Mouse (Mus musculus) midbrain, postnatal 0 days (tissue): ENCODE measurements around the gene Slc28a1. TPM values are rescaled to one million over a fixed set of nuclear protein-coding genes. Genes with fewer than 3 reads are reported as not detected.
"Not testable (repeated sequence)": the region's sequence is repeated elsewhere in the genome, so short reads cannot be mapped to it uniquely, and the experiment has no call there.

Source experiments
- ATAC-seq: fragments of 200-750 bp; cut with Nextera tagmentation; 2 replicates; pipeline ENCODE4 v1.8.0; 2017; ENCODE audit warnings: moderate number of reproducible peaks, mild to moderate bottlenecking, moderate TSS enrichment, moderate library complexity; ENCODE audit not compliant: low FRiP score
- DNase-seq: peaks from one replicate; pipeline ENCODE4 v3.0.0-alpha.2; 2015; ENCODE audit warnings: low spot score
- H3K27ac ChIP-seq: fragments of 300-500 bp; sonication (generic); 2 replicates; pipeline ENCODE4 v1.5.1; 2014; ENCODE audit warnings: low read depth, mild to moderate bottlenecking, low read length, mixed read lengths
- H3K27me3 ChIP-seq: fragments of 300-500 bp; sonication (generic); 2 replicates; pipeline ENCODE4 v1.6.1; 2014; ENCODE audit warnings: low read length, control low read depth, mixed read lengths; ENCODE audit not compliant: insufficient read depth
- H3K36me3 ChIP-seq: fragments of 300-500 bp; sonication (generic); 2 replicates; pipeline ENCODE4 v1.6.1; 2014; ENCODE audit warnings: low read length, control low read depth, mixed read lengths; ENCODE audit not compliant: insufficient read depth
- H3K4me1 ChIP-seq: fragments of 300-500 bp; sonication (generic); 2 replicates; pipeline ENCODE4 v1.6.1; 2014; ENCODE audit warnings: mild to moderate bottlenecking, control low read depth, antibody characterized with exemption, low read length, mixed read lengths; ENCODE audit not compliant: insufficient read depth
- H3K4me2 ChIP-seq: fragments of 300-500 bp; sonication (generic); 2 replicates; pipeline ENCODE4 v1.6.1; 2014; ENCODE audit warnings: low read depth, mild to moderate bottlenecking, low read length, mixed read lengths; ENCODE audit not compliant: poor library complexity, severe bottlenecking
- H3K4me3 ChIP-seq: fragments of 300-500 bp; sonication (generic); 2 replicates; pipeline ENCODE4 v1.5.1; 2014; ENCODE audit warnings: low read depth, mild to moderate bottlenecking, low read length, moderate library complexity
- H3K9ac ChIP-seq: fragments of 300-500 bp; sonication (generic); replicated peaks from 2 replicates; pipeline ENCODE4 v1.6.1; 2014; ENCODE audit warnings: mild to moderate bottlenecking, low read length, moderate library complexity, mixed read lengths; ENCODE audit not compliant: poor library complexity, severe bottlenecking
- H3K9me3 ChIP-seq: fragments of 300-500 bp; sonication (generic); 2 replicates; pipeline ENCODE4 v1.6.1; 2016; ENCODE audit warnings: low read length, control low read depth
- CTCF ChIP-seq: IDR thresholded peaks from 2 replicates; pipeline ENCODE4 v1.5.1; 2016; ENCODE audit warnings: antibody characterized with exemption, mild to moderate bottlenecking
- WGBS: fragments of 180-500 bp; shearing (Covaris S2); extraction: QIAGEN DNeasy Blood & Tissue Kit; methylation state at CpG from one replicate; pipeline ENCODE4 v1.1.7; 2014; 5-methylcytosine and 5-hydroxymethylcytosine counted together
- polyA plus RNA-seq: library from polyadenylated mRNA; unstranded; fragments of >200 nt; fragmentation: Nextera tagmentation; extraction: Ambion mirVana; gene quantifications from 2 replicates; pipeline ENCODE4 v1.2.1, GENCODE M21; 2015
- total RNA-seq: library from RNA; depleted of rRNA; stranded (reverse); fragments of >200 nt; gene quantifications from 2 replicates; pipeline ENCODE4 v1.2.3, GENCODE M21; 2014

Slc28a1 gene
- total and polyA plus RNA-seq, 2 experiments from 2014 or later, result 0.10 to 0.33 TPM

GRCm38 (mm10) chr7:81202389-81202788 is 87.8 kb downstream of the Slc28a1 start:
- 60% methylated on average over 5 of the region's 5 CpGs for WGBS
- Histone ChIP-seq H3K27ac (no peak overlapping the region), H3K27me3 (no peaks in the 10 kb centered on the region), H3K4me2 (no peak overlapping the region), H3K4me1 (no peaks in the 10 kb centered on the region), H3K36me3 (no peaks in the 10 kb centered on the region), H3K9me3 (no peaks in the 10 kb centered on the region), H3K4me3 (no peak overlapping the region), H3K9ac (no peak overlapping the region)
- no peak for TF ChIP-seq CTCF
- DNase-seq (no peak), ATAC-seq (no peak)

- 96% methylated on average over 10 of the region's 10 CpGs for WGBS
- not testable (repeated sequence) for H3K4me3 ChIP-seq, H3K9ac ChIP-seq, ATAC-seq, H3K27me3 ChIP-seq, H3K4me2 ChIP-seq, H3K27ac ChIP-seq, H3K36me3 ChIP-seq, H3K9me3 ChIP-seq, DNase-seq, H3K4me1 ChIP-seq
Observed at GRCm38 (mm10) chr7:81203576-81203975, 89.0 kb downstream of the Slc28a1 start.

GRCm38 (mm10) chr7:81208944-81209343 is 94.3 kb downstream of the Slc28a1 start:
- Histone ChIP-seq H3K4me1 (no peaks in the 10 kb centered on the region), H3K27me3 (peaks cover 26% of the 10 kb centered on the region), H3K4me2 (no peak overlapping the region), H3K9ac (no peak overlapping the region), H3K36me3 (no peaks in the 10 kb centered on the region), H3K9me3 (no peaks in the 10 kb centered on the region), H3K4me3 (no peak overlapping the region), H3K27ac (no peak overlapping the region)
- peak; percentile 67 for TF ChIP-seq CTCF
- WGBS, result 20% methylated on average over 6 of the region's 6 CpGs
- ATAC-seq (no peak), DNase-seq (no peak)

GRCm38 (mm10) chr7:81209979-81210685 is 95.5 kb downstream of the Slc28a1 start:
- no peak overlapping the region for H3K9ac ChIP-seq
- H3K9me3 ChIP-seq, result no peaks in the 10 kb centered on the region
- H3K27me3 ChIP-seq, result peaks cover 35% of the 10 kb centered on the region
- no peak for DNase-seq
- TF ChIP-seq CTCF, result no peak
- H3K4me2 ChIP-seq, result no peak overlapping the region
- H3K36me3 ChIP-seq, result no peaks in the 10 kb centered on the region
- no peak overlapping the region for H3K27ac ChIP-seq
- H3K4me3 ChIP-seq, result no peak overlapping the region
- 38% methylated on average over 12 of the region's 12 CpGs for WGBS
- ATAC-seq, result no peak
- H3K4me1 ChIP-seq, result no peaks in the 10 kb centered on the region

- no peak for TF ChIP-seq CTCF
- Histone ChIP-seq H3K4me1 (no peaks in the 10 kb centered on the region), H3K9me3 (no peaks in the 10 kb centered on the region), H3K4me3 (peak overlapping the region; percentile 47; the same call in 1 of the 2 replicates), H3K9ac (no peak overlapping the region), H3K27ac (no peak overlapping the region), H3K27me3 (peaks cover 38% of the 10 kb centered on the region), H3K4me2 (no peak overlapping the region), H3K36me3 (no peaks in the 10 kb centered on the region)
- 7% methylated on average over 8 of the region's 8 CpGs for WGBS
- ATAC-seq, result no peak
- DNase-seq, result no peak
Observed at GRCm38 (mm10) chr7:81211760-81212159, 97.2 kb downstream of the Slc28a1 start.

- Histone ChIP-seq H3K27me3 (peaks cover 38% of the 10 kb centered on the region), H3K4me1 (no peaks in the 10 kb centered on the region), H3K36me3 (no peaks in the 10 kb centered on the region), H3K9ac (no peak overlapping the region), H3K9me3 (no peaks in the 10 kb centered on the region), H3K4me3 (peak overlapping the region; percentile 47), H3K27ac (peak overlapping the region; percentile 13; the same call in 1 of the 2 replicates), H3K4me2 (peak overlapping the region; percentile 31)
- peak; percentile 22 for DNase-seq
- WGBS, result 2% methylated on average over 22 of the region's 22 CpGs
- no peak for TF ChIP-seq CTCF
- peak; percentile 12; the same call in 1 of the 2 replicates for ATAC-seq
Observed at GRCm38 (mm10) chr7:81212261-81212681, 97.7 kb downstream of the Slc28a1 start.
